Mouse (Mus musculus) G1E (cell line): ENCODE measurements around the gene C1qtnf7. TPM values are rescaled to one million over a fixed set of nuclear protein-coding genes. Genes with fewer than 3 reads are reported as not detected.

Experiments used
- ATAC-seq: 2 replicates; pipeline ENCODE4 v1.8.0; 2016; ENCODE audit warnings: mild to moderate bottlenecking; ENCODE audit not compliant: insufficient number of reproducible peaks, poor library complexity, low FRiP score, severe bottlenecking; ENCODE audit errors: extremely low read depth
- DNase-seq: peaks from one replicate; pipeline ENCODE4 v3.0.0; 2012; ENCODE audit warnings: low spot score
- H3K27me3 ChIP-seq: 2 replicates; pipeline ENCODE4 v1.6.1; 2012; ENCODE audit warnings: mild to moderate bottlenecking, low read length, inconsistent platforms; ENCODE audit not compliant: insufficient read depth
- H3K36me3 ChIP-seq: replicated peaks from 2 replicates; pipeline ENCODE3; 2012; ENCODE audit warnings: mild to moderate bottlenecking, inconsistent platforms
- H3K4me1 ChIP-seq: 2 replicates; pipeline ENCODE4 v1.6.1; 2012; ENCODE audit warnings: low read depth, low read length, inconsistent platforms, mixed read lengths; ENCODE audit not compliant: insufficient read depth
- H3K4me3 ChIP-seq: 2 replicates; pipeline ENCODE4 v1.5.1; 2012; ENCODE audit warnings: low read depth, mild to moderate bottlenecking, inconsistent platforms, low read length, moderate library complexity, mixed read lengths
- H3K9me3 ChIP-seq: replicated peaks from 2 replicates; pipeline ENCODE4 v1.6.1; 2012; ENCODE audit warnings: inconsistent platforms
- CTCF ChIP-seq: IDR thresholded peaks from 2 replicates; pipeline ENCODE4 v1.5.1; 2012; ENCODE audit warnings: low read depth, low read length, inconsistent platforms, mixed read lengths
- GATA1 ChIP-seq: IDR thresholded peaks from 2 replicates; pipeline ENCODE4 v1.6.1; 2012; ENCODE audit warnings: borderline replicate concordance, low read length, inconsistent platforms, mixed read lengths
- GATA2 ChIP-seq: IDR thresholded peaks from 2 replicates; pipeline ENCODE4 v1.6.1; 2012; ENCODE audit warnings: low read depth, low read length, inconsistent platforms, borderline replicate concordance
- POLR2AphosphoS5 ChIP-seq: IDR thresholded peaks from 2 replicates; pipeline ENCODE4 v1.6.1; 2012; ENCODE audit warnings: low read depth, low read length, inconsistent platforms; ENCODE audit not compliant: insufficient replicate concordance
- TAL1 ChIP-seq: conservative IDR thresholded peaks from 2 replicates; pipeline ENCODE4 v1.6.1; 2012; ENCODE audit warnings: low read depth, low read length, inconsistent platforms, mixed read lengths
- polyA plus RNA-seq: library from polyadenylated mRNA; stranded (reverse); fragments of >175 nt; gene quantifications from 2 replicates; pipeline ENCODE4 v1.2.3, GENCODE M21; 2012
- total RNA-seq, 2 experiments: library from RNA; stranded (forward) in 1 of 2; stranded (reverse) in 1 of 2; fragments of 200-1000 nt in 1 of 2; fragments of >200 nt in 1 of 2; fragmentation: Nextera tagmentation in 1 of 2; gene quantifications; 2 replicates each; pipeline ENCODE4 v1.2.3; 2014 to 2017

C1qtnf7 gene
- total and polyA plus RNA-seq, 3 experiments, result 0.05 TPM; not detected in 2

- H3K27me3 ChIP-seq, result no peaks in the 10 kb centered on the region
- H3K36me3 ChIP-seq, result no peaks in the 10 kb centered on the region
- H3K4me3 ChIP-seq, result no peak overlapping the region
- no peaks in the 10 kb centered on the region for H3K4me1 ChIP-seq
- DNase-seq, result no peak
- H3K9me3 ChIP-seq, result no peaks in the 10 kb centered on the region
- no peak for ATAC-seq
- no peak for TF ChIP-seq TAL1
- no peak for TF ChIP-seq CTCF
- no peak for TF ChIP-seq GATA1
- no peak for TF ChIP-seq POLR2AphosphoS5
- TF ChIP-seq GATA2, result no peak
Measured at GRCm38 (mm10) chr5:43550444-43550843, 35.1 kb downstream of the C1qtnf7 start.

DNA sequence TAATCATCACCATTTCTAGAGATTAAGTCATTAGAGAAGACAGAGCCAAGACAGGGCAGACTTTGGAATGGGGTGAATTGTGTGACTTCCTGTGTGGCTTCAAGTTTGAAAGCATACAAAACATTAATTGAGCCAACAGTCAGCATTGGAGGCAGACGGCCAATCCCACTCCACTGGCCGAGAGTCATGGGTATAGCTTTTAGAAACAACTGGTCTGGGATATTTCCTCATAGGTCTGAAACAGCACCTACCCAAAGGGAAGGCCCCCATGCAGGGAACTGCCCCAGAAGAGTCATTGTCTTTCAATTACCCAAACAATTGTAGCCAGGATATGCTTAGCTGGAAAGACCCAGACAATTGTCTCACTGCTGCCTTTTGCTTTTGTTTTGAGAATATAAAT, 39.5 kb downstream of the C1qtnf7 start:
- TF ChIP-seq TAL1 (no peak), POLR2AphosphoS5 (no peak), GATA1 (no peak), GATA2 (no peak), CTCF (no peak)
- no peaks in the 10 kb centered on the region for H3K4me1 ChIP-seq
- H3K36me3 ChIP-seq, result no peaks in the 10 kb centered on the region
- no peak for ATAC-seq
- H3K4me3 ChIP-seq, result no peak overlapping the region
- DNase-seq, result no peak
- H3K9me3 ChIP-seq, result no peaks in the 10 kb centered on the region
- H3K27me3 ChIP-seq, result no peaks in the 10 kb centered on the region

GRCm38 (mm10) chr5:43555406-43555805, 40.1 kb downstream of the C1qtnf7 start:
- H3K4me3 ChIP-seq, result no peak overlapping the region
- ATAC-seq, result no peak
- H3K27me3 ChIP-seq, result no peaks in the 10 kb centered on the region
- H3K36me3 ChIP-seq, result no peaks in the 10 kb centered on the region
- no peaks in the 10 kb centered on the region for H3K9me3 ChIP-seq
- DNase-seq, result no peak
- no peaks in the 10 kb centered on the region for H3K4me1 ChIP-seq
- TF ChIP-seq GATA1 (no peak), POLR2AphosphoS5 (no peak), CTCF (no peak), GATA2 (no peak), TAL1 (no peak)

DNA sequence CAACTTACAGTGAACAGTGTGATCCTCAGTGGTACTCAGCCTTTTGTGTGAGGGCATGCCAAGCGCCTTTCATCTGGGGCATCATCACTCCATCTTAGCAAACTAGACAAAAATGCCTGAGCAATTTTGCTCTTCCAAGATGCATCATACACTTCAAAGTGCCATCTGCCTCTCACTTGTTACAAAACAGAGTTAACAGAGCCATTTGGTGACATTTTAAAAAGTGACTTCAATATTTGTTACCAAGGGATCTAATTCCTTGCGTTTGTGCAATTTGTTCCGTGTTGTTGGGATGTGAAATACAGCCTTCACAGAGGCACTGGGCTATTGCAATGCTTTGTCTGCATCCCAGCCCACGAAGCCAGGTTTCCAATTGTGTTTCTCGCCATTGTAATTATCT, 42.1 kb downstream of the C1qtnf7 start:
- Histone ChIP-seq H3K27me3 (no peaks in the 10 kb centered on the region), H3K4me3 (no peak overlapping the region), H3K4me1 (no peaks in the 10 kb centered on the region), H3K36me3 (no peaks in the 10 kb centered on the region), H3K9me3 (no peaks in the 10 kb centered on the region)
- TF ChIP-seq GATA2 (no peak), POLR2AphosphoS5 (no peak), CTCF (no peak), GATA1 (no peak), TAL1 (no peak)
- ATAC-seq (no peak), DNase-seq (no peak)

DNA sequence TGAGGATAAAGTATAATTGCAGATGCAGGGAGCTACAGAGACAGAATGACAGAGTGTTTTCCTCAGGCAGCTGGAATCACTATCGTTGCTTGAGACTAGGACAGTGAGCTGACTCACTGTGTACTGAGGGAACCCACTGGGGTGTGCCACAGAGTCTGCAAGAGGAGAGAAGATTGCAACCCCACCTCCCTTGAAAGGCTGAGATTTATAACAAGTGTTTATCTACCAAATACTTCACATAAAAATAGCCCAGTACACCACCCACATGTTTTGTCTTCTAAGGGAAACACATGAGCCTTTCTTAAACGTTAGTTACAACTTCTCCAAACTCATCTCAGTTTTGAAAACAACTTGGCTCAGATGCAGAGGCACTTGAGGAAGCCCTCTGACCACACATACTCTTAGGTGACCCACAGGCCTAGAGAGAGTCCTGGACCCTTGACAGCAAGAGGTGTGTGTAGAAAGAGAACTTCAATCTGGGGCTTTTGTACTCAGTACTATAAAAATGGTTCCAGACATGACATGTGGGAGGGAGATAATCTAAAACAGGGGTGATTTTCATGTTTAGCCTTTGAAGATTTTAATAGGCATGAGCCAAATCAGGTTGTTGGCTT, 46.4 kb downstream of the C1qtnf7 start:
- Histone ChIP-seq H3K36me3 (no peaks in the 10 kb centered on the region), H3K4me3 (no peak overlapping the region), H3K4me1 (no peaks in the 10 kb centered on the region), H3K9me3 (no peaks in the 10 kb centered on the region), H3K27me3 (no peaks in the 10 kb centered on the region)
- no peak for TF ChIP-seq CTCF
- no peak for TF ChIP-seq GATA1
- TF ChIP-seq TAL1, result no peak
- TF ChIP-seq GATA2, result no peak
- no peak for TF ChIP-seq POLR2AphosphoS5
- ATAC-seq (no peak), DNase-seq (no peak)

DNA sequence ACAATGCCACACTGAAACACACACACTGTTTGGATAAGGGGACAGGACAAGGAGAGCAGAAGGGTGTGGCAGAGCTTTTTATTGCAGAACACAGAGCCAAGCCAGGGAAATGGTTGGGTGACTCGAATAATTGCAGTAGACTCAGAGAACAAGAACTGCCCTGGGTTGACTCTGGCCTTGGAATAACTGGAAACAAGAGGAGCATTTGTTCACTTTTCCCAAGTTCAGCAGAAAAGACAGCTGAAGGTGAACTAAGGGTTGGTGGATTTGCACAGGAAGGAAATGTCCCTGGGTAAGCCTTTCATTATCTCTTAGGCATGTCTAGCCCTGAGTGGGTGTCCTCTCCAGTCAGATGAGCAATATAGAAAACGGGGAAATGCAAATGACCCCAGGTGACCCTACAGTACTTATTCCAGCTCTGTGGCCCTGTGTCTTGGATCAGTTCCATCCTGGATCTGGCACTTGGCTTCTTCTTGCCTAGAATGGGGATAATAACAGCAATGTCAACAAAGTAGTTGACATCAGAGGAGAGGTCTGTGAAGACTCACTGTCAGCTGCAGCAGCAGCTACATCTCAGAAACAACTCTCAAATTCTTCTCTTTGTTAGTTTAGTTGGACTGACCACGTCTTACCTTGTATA, 54.5 kb downstream of the C1qtnf7 start:
- Histone ChIP-seq H3K27me3 (no peaks in the 10 kb centered on the region; the same call in 1 of the 2 replicates), H3K4me3 (no peak overlapping the region), H3K9me3 (no peaks in the 10 kb centered on the region), H3K36me3 (no peaks in the 10 kb centered on the region), H3K4me1 (no peaks in the 10 kb centered on the region)
- ATAC-seq, result no peak
- TF ChIP-seq POLR2AphosphoS5 (no peak), CTCF (no peak), GATA1 (no peak), GATA2 (no peak), TAL1 (no peak)
- DNase-seq, result no peak
